Mouse (Mus musculus) neural tube, embryonic 12.5 days (tissue): ENCODE data around the gene Olfr926. TPM values are rescaled to one million over a fixed set of nuclear protein-coding genes. Genes with fewer than 3 reads are reported as not detected.
"Not testable (repeated sequence)": the region's sequence is repeated elsewhere in the genome, so short reads cannot be mapped to it uniquely, and the experiment has no call there.

Experiments
- ATAC-seq: fragments of 200-750 bp; cut with Nextera tagmentation; 2 replicates; pipeline ENCODE4 v1.8.0; 2017; ENCODE audit warnings: low read depth, mild to moderate bottlenecking, moderate TSS enrichment, moderate library complexity; ENCODE audit not compliant: low FRiP score
- H3K27ac ChIP-seq: fragments of 300-500 bp; sonication (generic); 2 replicates; pipeline ENCODE4 v1.5.1; 2016
- H3K27me3 ChIP-seq: fragments of 300-500 bp; sonication (generic); replicated peaks from 2 replicates; pipeline ENCODE4 v1.6.1; 2016; ENCODE audit warnings: mild to moderate bottlenecking
- H3K36me3 ChIP-seq: fragments of 300-500 bp; sonication (generic); 2 replicates; pipeline ENCODE4 v1.6.1; 2016; ENCODE audit warnings: mild to moderate bottlenecking
- H3K4me1 ChIP-seq: fragments of 300-500 bp; sonication (generic); 2 replicates; pipeline ENCODE4 v1.6.1; 2016
- H3K4me2 ChIP-seq: fragments of 300-500 bp; sonication (generic); replicated peaks from 2 replicates; pipeline ENCODE4 v1.6.1; 2016; ENCODE audit warnings: mild to moderate bottlenecking
- H3K4me3 ChIP-seq: fragments of 300-500 bp; sonication (generic); 2 replicates; pipeline ENCODE4 v1.5.1; 2016
- H3K9ac ChIP-seq: fragments of 300-500 bp; sonication (generic); 2 replicates; pipeline ENCODE4 v1.6.1; 2016; ENCODE audit warnings: mild to moderate bottlenecking
- H3K9me3 ChIP-seq: fragments of 300-500 bp; sonication (generic); 2 replicates; pipeline ENCODE4 v1.6.1; 2016; ENCODE audit warnings: mild to moderate bottlenecking
- WGBS: fragments of 180-500 bp; shearing (Covaris S2); methylation state at CpG from one replicate; pipeline ENCODE4 v1.1.7; 2016; 5-methylcytosine and 5-hydroxymethylcytosine counted together
- polyA plus RNA-seq: library from polyadenylated mRNA; unstranded; fragments of >200 nt; fragmentation: Nextera tagmentation; extraction: Ambion mirVana; gene quantifications from 2 replicates; pipeline ENCODE4 v1.2.1, GENCODE M21; 2016

Olfr926 gene
- polyA plus RNA-seq = not detected in 2 replicates

GRCm38 (mm10) chr9:38876826-38877225 is at the start of gene Olfr926:
TSS of gene Olfr926 (plus strand) at chr9:38877126.
- Histone ChIP-seq H3K27me3 (no peaks in the 10 kb centered on the region), H3K4me1 (no peaks in the 10 kb centered on the region), H3K4me3 (no peak within 1 kb of the TSS), H3K27ac (no peak within 1 kb of the TSS), H3K36me3 (no peaks in the 10 kb centered on the region), H3K9ac (no peak within 1 kb of the TSS), H3K4me2 (no peak within 1 kb of the TSS), H3K9me3 (peaks cover 7% of the 10 kb centered on the region; the same call in 1 of the 2 replicates)
- no peak for ATAC-seq
- 89% methylated on average over 2 of the region's 2 CpGs for WGBS

GRCm38 (mm10) chr9:38833027-38833426 is 43.9 kb upstream of the Olfr926 start:
- Histone ChIP-seq H3K36me3 (no peaks in the 10 kb centered on the region), H3K4me1 (no peaks in the 10 kb centered on the region), H3K4me3 (no peak overlapping the region), H3K9ac (no peak overlapping the region), H3K4me2 (no peak overlapping the region), H3K27me3 (no peaks in the 10 kb centered on the region), H3K9me3 (no peaks in the 10 kb centered on the region), H3K27ac (no peak overlapping the region)
- 57% methylated on average over 2 of the region's 2 CpGs for WGBS
- ATAC-seq = no peak

GRCm38 (mm10) chr9:38844149-38844548 is 32.8 kb upstream of the Olfr926 start, which contains the start of gene Olfr924:
TSS of gene Olfr924 (plus strand) at chr9:38844449.
- Histone ChIP-seq H3K27me3 (no peaks in the 10 kb centered on the region), H3K27ac (no peak within 1 kb of the TSS), H3K9ac (no peak within 1 kb of the TSS), H3K9me3 (no peaks in the 10 kb centered on the region), H3K4me1 (no peaks in the 10 kb centered on the region), H3K4me2 (no peak within 1 kb of the TSS), H3K36me3 (no peaks in the 10 kb centered on the region), H3K4me3 (no peak within 1 kb of the TSS)
- 89% methylated on average over 1 of the region's 1 CpGs for WGBS
- no peak for ATAC-seq

GRCm38 (mm10) chr9:38854760-38855159 is 22.2 kb upstream of the Olfr926 start, which contains the start of gene Olfr26:
TSS of gene Olfr26 (plus strand) at chr9:38855060.
- H3K27me3 ChIP-seq = no peaks in the 10 kb centered on the region
- no peak within 1 kb of the TSS for H3K4me2 ChIP-seq
- no peak within 1 kb of the TSS for H3K4me3 ChIP-seq
- no peaks in the 10 kb centered on the region for H3K36me3 ChIP-seq
- H3K27ac ChIP-seq = no peak within 1 kb of the TSS
- ATAC-seq = no peak
- no peak within 1 kb of the TSS for H3K9ac ChIP-seq
- no peaks in the 10 kb centered on the region for H3K4me1 ChIP-seq
- no peaks in the 10 kb centered on the region for H3K9me3 ChIP-seq

GRCm38 (mm10) chr9:38874880-38875279 is 2.0 kb upstream of the Olfr926 start:
- not testable (repeated sequence) for H3K36me3 ChIP-seq, ATAC-seq, H3K27ac ChIP-seq, H3K9me3 ChIP-seq, H3K27me3 ChIP-seq, H3K4me3 ChIP-seq, H3K4me1 ChIP-seq, H3K4me2 ChIP-seq, H3K9ac ChIP-seq
- 36% methylated on average over 2 of the region's 2 CpGs for WGBS

Other genes starting within 250 kb of the Olfr926 start
- gene Olfr916, start 217.3 kb upstream of the Olfr926 start, polyA plus RNA-seq = not detected in 2 replicates
- not detected in 2 replicates for gene Olfr917, start 211.3 kb upstream of the Olfr926 start, polyA plus RNA-seq
- gene Olfr918, start 202.5 kb upstream of the Olfr926 start, polyA plus RNA-seq = not detected in 2 replicates
- gene Olfr919, start 173.5 kb upstream of the Olfr926 start, polyA plus RNA-seq = not detected in 2 replicates
- 8.5 and 9.7 TPM in 2 replicates for gene Vwa5a, start 158.9 kb upstream of the Olfr926 start, polyA plus RNA-seq
- not detected in 2 replicates for gene Olfr920, start 124.8 kb upstream of the Olfr926 start, polyA plus RNA-seq
- not detected in 2 replicates for gene Olfr921, start 104.1 kb upstream of the Olfr926 start, polyA plus RNA-seq
- not detected in 2 replicates for gene Olfr922, start 62.5 kb upstream of the Olfr926 start, polyA plus RNA-seq
- not detected in 2 replicates for gene Olfr923, start 50.6 kb upstream of the Olfr926 start, polyA plus RNA-seq
- not detected in 2 replicates for gene Olfr924, start 32.7 kb upstream of the Olfr926 start, polyA plus RNA-seq
- not detected in 2 replicates for gene Olfr26, start 22.1 kb upstream of the Olfr926 start, polyA plus RNA-seq
- gene Olfr930, start 52.7 kb downstream of the Olfr926 start, polyA plus RNA-seq = not detected in 2 replicates
- not detected in 2 replicates for gene Olfr933, start 95.2 kb downstream of the Olfr926 start, polyA plus RNA-seq
- not detected in 2 replicates for gene Olfr934, start 111.2 kb downstream of the Olfr926 start, polyA plus RNA-seq
- gene Olfr935, start 122.6 kb downstream of the Olfr926 start, polyA plus RNA-seq = not detected in 2 replicates
- gene Olfr146, start 146.3 kb downstream of the Olfr926 start, polyA plus RNA-seq = not detected in 2 replicates
- gene Olfr937, start 187.8 kb downstream of the Olfr926 start, polyA plus RNA-seq = not detected in 2 replicates
- not detected in 2 replicates for gene Olfr938, start 201.8 kb downstream of the Olfr926 start, polyA plus RNA-seq